Mouse (Mus musculus): ENCODE data around the gene H2-D1.

DNA sequence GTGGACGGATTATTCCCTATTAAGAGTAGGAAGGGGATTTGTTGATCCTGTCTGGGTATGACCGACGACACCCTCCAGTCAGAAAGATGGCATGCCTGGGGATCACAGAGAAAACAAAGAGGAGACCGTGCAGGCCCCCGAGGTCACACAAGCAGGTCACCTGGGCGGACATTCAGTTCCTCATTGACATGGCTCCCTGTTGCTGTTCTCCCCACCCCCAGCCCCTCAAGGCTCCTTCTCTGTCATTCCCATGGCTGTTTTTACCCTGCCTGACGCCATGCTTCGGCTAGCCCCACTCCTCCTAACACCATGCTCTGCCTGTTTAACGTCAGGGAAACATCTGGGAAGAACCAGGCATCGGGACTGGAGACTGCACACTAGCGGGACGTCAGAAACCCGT is 879 bp upstream of the H2-D1 start:
- TF ChIP-seq POLR2A (IDR thresholded peaks at IDR 0.05; ENCODE audit: extremely low read depth, insufficient read depth, low read length) (no peak), CTCF (IDR thresholded peaks at IDR 0.05; ENCODE audit: low read depth, low read length) (no peak)

All from liver, adult 2 months (tissue).